Mouse (Mus musculus): ENCODE data around the gene Rpap1. TPM values are rescaled to one million over a fixed set of nuclear protein-coding genes. Genes with fewer than 3 reads are reported as not detected.

The Rpap1 gene
- total RNA-seq (2015; ENCODE audit: low replicate concordance) (1.3 and 2.7 TPM in 2 replicates), total RNA-seq (2017; ENCODE audit: low replicate concordance) (0.51 and 0.84 TPM in 2 replicates)

GRCm38 (mm10) chr2:119787206-119787883 is at the start of gene Rpap1:
Gene Rpap1, minus strand, starts transcription at chr2:119787537.
- ATAC-seq (replicated peaks; ENCODE audit: low FRiP score, poor library complexity, severe bottlenecking) = peak; percentile 99

- no peak for ATAC-seq (replicated peaks; ENCODE audit: low FRiP score, poor library complexity, severe bottlenecking)
These were observed 46.9 kb upstream of the Rpap1 start for GRCm38 (mm10) chr2:119834231-119834630.

- no peak for ATAC-seq (replicated peaks; ENCODE audit: low FRiP score, poor library complexity, severe bottlenecking)
These were observed 43.2 kb upstream of the Rpap1 start for GRCm38 (mm10) chr2:119830579-119830978.

GRCm38 (mm10) chr2:119821136-119821535 is 33.8 kb upstream of the Rpap1 start:
- no peak for ATAC-seq (replicated peaks; ENCODE audit: low FRiP score, poor library complexity, severe bottlenecking)

GRCm38 (mm10) chr2:119818668-119819272 is 31.4 kb upstream of the Rpap1 start:
- ATAC-seq (replicated peaks; ENCODE audit: low FRiP score, poor library complexity, severe bottlenecking) = no peak

- no peak for ATAC-seq (replicated peaks; ENCODE audit: low FRiP score, poor library complexity, severe bottlenecking)
These were observed 29.7 kb upstream of the Rpap1 start for GRCm38 (mm10) chr2:119817047-119817446.

GRCm38 (mm10) chr2:119816611-119817010 is 29.3 kb upstream of the Rpap1 start:
- no peak for ATAC-seq (replicated peaks; ENCODE audit: low FRiP score, poor library complexity, severe bottlenecking)

- no peak for ATAC-seq (replicated peaks; ENCODE audit: low FRiP score, poor library complexity, severe bottlenecking)
These were observed 27.1 kb upstream of the Rpap1 start for GRCm38 (mm10) chr2:119814376-119814933.

- ATAC-seq (replicated peaks; ENCODE audit: low FRiP score, poor library complexity, severe bottlenecking) = no peak
These were observed 24.3 kb upstream of the Rpap1 start for GRCm38 (mm10) chr2:119811490-119812146.

GRCm38 (mm10) chr2:119810890-119811289 is 23.6 kb upstream of the Rpap1 start:
- no peak for ATAC-seq (replicated peaks; ENCODE audit: low FRiP score, poor library complexity, severe bottlenecking)

GRCm38 (mm10) chr2:119808881-119809280 is 21.5 kb upstream of the Rpap1 start:
- no peak for ATAC-seq (replicated peaks; ENCODE audit: low FRiP score, poor library complexity, severe bottlenecking)

- no peak for ATAC-seq (replicated peaks; ENCODE audit: low FRiP score, poor library complexity, severe bottlenecking)
These were observed 21.1 kb upstream of the Rpap1 start for GRCm38 (mm10) chr2:119808438-119808837.

GRCm38 (mm10) chr2:119805536-119805935 is 18.2 kb upstream of the Rpap1 start:
- ATAC-seq (replicated peaks; ENCODE audit: low FRiP score, poor library complexity, severe bottlenecking) = no peak

- ATAC-seq (replicated peaks; ENCODE audit: low FRiP score, poor library complexity, severe bottlenecking) = no peak
These were observed 17.4 kb upstream of the Rpap1 start for GRCm38 (mm10) chr2:119804776-119805175.

- no peak for ATAC-seq (replicated peaks; ENCODE audit: low FRiP score, poor library complexity, severe bottlenecking)
These were observed 16.9 kb upstream of the Rpap1 start for GRCm38 (mm10) chr2:119804275-119804628.

- ATAC-seq (replicated peaks; ENCODE audit: low FRiP score, poor library complexity, severe bottlenecking) = no peak
These were observed 16.4 kb upstream of the Rpap1 start for GRCm38 (mm10) chr2:119803618-119804274.

- no peak for ATAC-seq (replicated peaks; ENCODE audit: low FRiP score, poor library complexity, severe bottlenecking)
These were observed 15.7 kb upstream of the Rpap1 start for GRCm38 (mm10) chr2:119802767-119803617.

- ATAC-seq (replicated peaks; ENCODE audit: low FRiP score, poor library complexity, severe bottlenecking) = no peak
These were observed 13.8 kb upstream of the Rpap1 start for GRCm38 (mm10) chr2:119800876-119801846.
